Mouse (Mus musculus) midbrain, postnatal 0 days (tissue): ENCODE data around the gene H2-Q6. TPM values are rescaled to one million over a fixed set of nuclear protein-coding genes. Genes with fewer than 3 reads are reported as not detected.
"Not testable (repeated sequence)": the region's sequence is repeated elsewhere in the genome, so short reads cannot be mapped to it uniquely, and the experiment has no call there.

ENCODE experiments used
- ATAC-seq: fragments of 200-750 bp; cut with Nextera tagmentation; 2 replicates; pipeline ENCODE4 v1.8.0; 2017; ENCODE audit warnings: moderate number of reproducible peaks, mild to moderate bottlenecking, moderate TSS enrichment, moderate library complexity; ENCODE audit not compliant: low FRiP score
- DNase-seq: peaks from one replicate; pipeline ENCODE4 v3.0.0-alpha.2; 2015; ENCODE audit warnings: low spot score
- H3K27ac ChIP-seq: fragments of 300-500 bp; sonication (generic); 2 replicates; pipeline ENCODE4 v1.5.1; 2014; ENCODE audit warnings: low read depth, mild to moderate bottlenecking, low read length, mixed read lengths
- H3K27me3 ChIP-seq: fragments of 300-500 bp; sonication (generic); 2 replicates; pipeline ENCODE4 v1.6.1; 2014; ENCODE audit warnings: low read length, control low read depth, mixed read lengths; ENCODE audit not compliant: insufficient read depth
- H3K36me3 ChIP-seq: fragments of 300-500 bp; sonication (generic); 2 replicates; pipeline ENCODE4 v1.6.1; 2014; ENCODE audit warnings: low read length, control low read depth, mixed read lengths; ENCODE audit not compliant: insufficient read depth
- H3K4me1 ChIP-seq: fragments of 300-500 bp; sonication (generic); 2 replicates; pipeline ENCODE4 v1.6.1; 2014; ENCODE audit warnings: mild to moderate bottlenecking, control low read depth, antibody characterized with exemption, low read length, mixed read lengths; ENCODE audit not compliant: insufficient read depth
- H3K4me2 ChIP-seq: fragments of 300-500 bp; sonication (generic); 2 replicates; pipeline ENCODE4 v1.6.1; 2014; ENCODE audit warnings: low read depth, mild to moderate bottlenecking, low read length, mixed read lengths; ENCODE audit not compliant: poor library complexity, severe bottlenecking
- H3K4me3 ChIP-seq: fragments of 300-500 bp; sonication (generic); 2 replicates; pipeline ENCODE4 v1.5.1; 2014; ENCODE audit warnings: low read depth, mild to moderate bottlenecking, low read length, moderate library complexity
- H3K9ac ChIP-seq: fragments of 300-500 bp; sonication (generic); replicated peaks from 2 replicates; pipeline ENCODE4 v1.6.1; 2014; ENCODE audit warnings: mild to moderate bottlenecking, low read length, moderate library complexity, mixed read lengths; ENCODE audit not compliant: poor library complexity, severe bottlenecking
- H3K9me3 ChIP-seq: fragments of 300-500 bp; sonication (generic); 2 replicates; pipeline ENCODE4 v1.6.1; 2016; ENCODE audit warnings: low read length, control low read depth
- CTCF ChIP-seq: IDR thresholded peaks from 2 replicates; pipeline ENCODE4 v1.5.1; 2016; ENCODE audit warnings: antibody characterized with exemption, mild to moderate bottlenecking
- WGBS: fragments of 180-500 bp; shearing (Covaris S2); extraction: QIAGEN DNeasy Blood & Tissue Kit; methylation state at CpG from one replicate; pipeline ENCODE4 v1.1.7; 2014; 5-methylcytosine and 5-hydroxymethylcytosine counted together
- polyA plus RNA-seq: library from polyadenylated mRNA; unstranded; fragments of >200 nt; fragmentation: Nextera tagmentation; extraction: Ambion mirVana; gene quantifications from 2 replicates; pipeline ENCODE4 v1.2.1, GENCODE M21; 2015
- total RNA-seq: library from RNA; depleted of rRNA; stranded (reverse); fragments of >200 nt; gene quantifications from 2 replicates; pipeline ENCODE4 v1.2.3, GENCODE M21; 2014

H2-Q6 gene
- total and polyA plus RNA-seq, 2 experiments from 2014 or later, result 0.11 to 1.8 TPM

GRCm38 (mm10) chr17:35425474-35425873 is 824 bp downstream of the H2-Q6 start:
- peak; percentile 44; the same call in 1 of the 2 replicates for ATAC-seq
- Histone ChIP-seq H3K4me3 (peak overlapping the region; percentile 37), H3K4me2 (peak overlapping the region; percentile 51)
- WGBS, result 12% methylated on average over 28 of the region's 28 CpGs
- not testable (repeated sequence) for H3K9me3 ChIP-seq, H3K27me3 ChIP-seq, DNase-seq, H3K4me1 ChIP-seq, H3K9ac ChIP-seq, H3K36me3 ChIP-seq, H3K27ac ChIP-seq
- TF ChIP-seq CTCF, result 0 out of 2 replicates have a peak, but pooled peaks have one; percentile 15

DNA sequence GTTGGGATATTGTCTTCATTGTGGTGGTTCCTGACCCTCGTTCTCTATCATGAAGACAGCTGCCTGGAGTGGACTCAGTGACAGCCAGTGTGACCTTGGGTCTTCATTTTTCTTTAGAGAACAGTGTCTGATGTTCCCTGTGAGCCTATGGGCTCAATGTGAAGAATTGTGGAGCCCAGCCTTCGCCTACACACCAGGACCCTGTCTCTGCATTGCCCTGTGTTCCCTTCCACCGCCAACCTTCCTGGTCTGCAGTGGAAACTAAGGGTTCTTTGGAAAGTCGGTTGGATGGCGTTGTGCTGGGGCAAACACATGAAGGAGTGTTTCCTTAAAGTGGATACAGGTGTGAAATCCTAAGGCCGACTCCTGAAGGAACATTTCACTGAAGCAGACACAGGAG is 4.2 kb downstream of the H2-Q6 start:
- not testable (repeated sequence) for DNase-seq, ATAC-seq
- 87% methylated on average over 6 of the region's 6 CpGs for WGBS

DNA sequence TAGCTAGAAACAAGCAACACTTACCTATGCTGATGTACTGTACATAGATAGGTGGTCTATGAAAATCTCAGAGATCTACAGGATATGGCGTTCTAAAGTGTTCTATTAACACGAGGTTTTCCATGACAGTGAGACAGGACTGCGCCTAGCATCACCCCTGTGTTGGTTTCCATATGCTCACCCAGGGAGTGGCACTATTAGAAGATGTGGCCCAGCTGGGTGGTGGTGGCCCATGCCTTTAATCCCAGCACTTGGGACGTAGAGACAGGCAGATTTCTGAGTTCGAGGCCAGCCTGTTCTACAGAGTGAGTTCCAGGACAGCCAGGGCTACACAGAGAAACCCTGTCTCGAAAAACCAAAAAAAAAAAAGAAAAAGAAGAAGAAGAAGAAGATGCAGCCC is 6.0 kb downstream of the H2-Q6 start:
- not testable (repeated sequence) for H3K4me2 ChIP-seq

More for the DNA sequence above, 4.2 kb downstream of the H2-Q6 start:
- H3K4me2 ChIP-seq, H3K9me3 ChIP-seq, H3K4me3 ChIP-seq, H3K4me1 ChIP-seq, H3K27ac ChIP-seq, H3K36me3 ChIP-seq, H3K27me3 ChIP-seq, H3K9ac ChIP-seq: not testable (repeated sequence)

DNA sequence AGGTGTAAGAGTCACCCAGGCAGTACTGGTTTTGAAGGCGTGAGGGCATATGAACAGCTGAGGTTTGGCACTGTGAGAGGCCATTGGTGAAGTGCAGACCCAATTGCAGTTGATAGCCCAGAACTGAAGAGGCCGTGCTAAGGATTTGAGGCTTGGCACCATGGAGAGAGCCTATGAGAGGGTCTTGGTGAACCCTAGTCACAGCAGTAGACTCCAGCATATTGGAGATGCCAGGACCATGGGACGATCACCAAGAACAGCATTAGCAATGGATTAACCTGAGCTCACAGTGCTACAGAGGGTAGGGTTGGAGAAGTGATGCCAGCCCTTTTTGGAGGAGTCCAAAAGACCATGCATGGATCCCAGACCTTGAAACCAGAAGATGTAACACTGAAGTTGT is 7.5 kb downstream of the H2-Q6 start:
- not testable (repeated sequence) for DNase-seq, H3K4me2 ChIP-seq, H3K9me3 ChIP-seq, H3K4me1 ChIP-seq, H3K4me3 ChIP-seq, H3K9ac ChIP-seq, H3K27ac ChIP-seq, H3K36me3 ChIP-seq, H3K27me3 ChIP-seq
- ATAC-seq, result peak; percentile 24; the same call in 1 of the 2 replicates
- 80% methylated on average over 3 of the region's 3 CpGs for whole genome bisulfite sequencing

More for the DNA sequence above, 6.0 kb downstream of the H2-Q6 start:
- 85% methylated on average over 6 of the region's 6 CpGs for WGBS
- not testable (repeated sequence) for H3K4me1 ChIP-seq, H3K27ac ChIP-seq, H3K27me3 ChIP-seq, H3K9me3 ChIP-seq, DNase-seq, H3K9ac ChIP-seq, H3K36me3 ChIP-seq, ATAC-seq, H3K4me3 ChIP-seq

DNA sequence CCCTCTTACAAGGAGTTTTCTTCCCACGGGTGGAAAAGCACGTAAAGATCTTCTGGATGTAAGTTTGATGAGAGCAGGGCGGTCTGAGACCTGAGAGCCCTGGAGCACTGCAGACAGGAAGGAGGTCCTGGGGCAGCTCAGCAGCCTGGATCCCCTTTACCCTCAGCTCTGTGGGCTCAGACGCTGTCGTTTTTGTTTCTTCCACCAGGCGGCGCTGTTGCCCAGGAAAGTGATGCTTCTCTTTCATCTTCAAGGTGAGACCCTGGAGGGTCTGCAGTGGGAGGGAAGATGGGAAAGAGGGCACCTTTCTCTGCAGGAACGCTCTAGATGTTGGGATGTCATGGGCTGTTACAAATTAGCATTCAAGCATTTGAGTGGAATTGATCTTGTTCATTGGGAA is 10.2 kb downstream of the H2-Q6 start:
- peak; percentile 78 for TF ChIP-seq CTCF
- H3K9ac ChIP-seq, H3K4me2 ChIP-seq, H3K4me1 ChIP-seq, H3K9me3 ChIP-seq, H3K27me3 ChIP-seq, H3K4me3 ChIP-seq, H3K27ac ChIP-seq, ATAC-seq, H3K36me3 ChIP-seq: not testable (repeated sequence)
- 10% methylated on average over 8 of the region's 8 CpGs for WGBS
- DNase-seq, result peak; percentile 19

GRCm38 (mm10) chr17:35435577-35435976 is 10.9 kb downstream of the H2-Q6 start:
- not testable (repeated sequence) for DNase-seq
- 72% methylated on average over 3 of the region's 3 CpGs for WGBS

DNA sequence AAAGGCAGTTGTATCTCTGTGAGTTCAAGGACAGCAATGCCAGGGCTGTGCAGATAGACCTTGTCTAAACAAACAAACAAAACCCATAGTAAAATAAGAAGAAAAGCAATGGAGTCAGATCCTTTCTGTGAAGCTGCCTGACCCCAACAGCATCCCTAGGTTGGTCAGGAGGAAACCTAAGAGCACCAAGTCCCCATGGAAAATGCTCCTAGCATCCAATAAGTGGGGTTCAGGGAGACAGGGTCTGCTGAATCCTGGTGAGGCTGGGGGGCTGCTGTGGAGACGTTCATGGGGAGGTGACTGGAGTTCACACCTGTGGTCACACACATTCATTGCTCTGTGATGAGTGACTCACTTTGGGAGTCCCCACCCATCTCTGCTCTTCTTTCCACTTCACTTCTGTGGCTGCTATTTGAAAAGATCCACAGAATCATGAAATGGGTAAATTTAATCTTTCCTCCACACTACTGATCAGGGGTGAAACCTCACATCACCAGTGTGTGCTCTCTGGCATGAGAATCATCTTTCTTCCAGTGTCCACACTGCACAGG is 12.8 kb downstream of the H2-Q6 start:
- H3K4me2 ChIP-seq, H3K4me3 ChIP-seq, H3K4me1 ChIP-seq, H3K27me3 ChIP-seq, ATAC-seq, H3K9ac ChIP-seq, H3K36me3 ChIP-seq, H3K9me3 ChIP-seq, DNase-seq, H3K27ac ChIP-seq: not testable (repeated sequence)
- WGBS, result 72% methylated on average over 1 of the region's 1 CpGs

More at GRCm38 (mm10) chr17:35435577-35435976, 10.9 kb downstream of the H2-Q6 start:
- H3K4me3 ChIP-seq, ATAC-seq, H3K4me1 ChIP-seq, H3K36me3 ChIP-seq, H3K4me2 ChIP-seq, H3K9ac ChIP-seq, H3K9me3 ChIP-seq, H3K27ac ChIP-seq, H3K27me3 ChIP-seq: not testable (repeated sequence)

DNA sequence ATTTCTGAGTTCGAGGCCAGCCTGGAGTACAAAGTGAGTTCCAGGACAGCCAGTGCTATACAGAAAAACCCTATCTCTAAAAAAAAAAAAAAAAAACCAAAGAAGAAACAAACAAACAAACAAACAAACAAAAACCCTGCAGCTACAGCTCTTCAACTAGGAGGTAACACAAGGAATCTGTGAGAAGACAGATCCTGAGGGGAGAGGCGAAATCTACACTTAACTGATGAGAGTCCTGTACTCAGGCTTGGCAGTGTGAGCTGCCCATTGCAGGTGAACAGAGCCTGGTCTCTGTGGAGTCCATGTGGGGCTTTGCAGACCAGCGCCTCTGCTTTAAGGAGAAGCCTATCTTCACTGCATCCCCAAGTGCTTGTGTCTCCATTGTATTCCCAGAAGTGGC is 13.7 kb downstream of the H2-Q6 start:
- not testable (repeated sequence) for ATAC-seq, H3K36me3 ChIP-seq, DNase-seq, H3K4me2 ChIP-seq, H3K4me1 ChIP-seq, H3K27me3 ChIP-seq, H3K9ac ChIP-seq, H3K9me3 ChIP-seq, H3K27ac ChIP-seq, H3K4me3 ChIP-seq
- WGBS, result 84% methylated on average over 2 of the region's 3 CpGs

GRCm38 (mm10) chr17:35438885-35439284 is 14.2 kb downstream of the H2-Q6 start, which contains the start of gene H2-Q7:
H2-Q7 (plus strand) TSS chr17:35439155.
- ATAC-seq (peak; percentile 89), DNase-seq (peak; percentile 91)
- Histone ChIP-seq H3K4me3 (peak within 1 kb of the TSS; percentile 42), H3K4me2 (peak within 1 kb of the TSS; percentile 63)
- H3K36me3 ChIP-seq, H3K9me3 ChIP-seq, H3K27me3 ChIP-seq, H3K27ac ChIP-seq, H3K4me1 ChIP-seq, H3K9ac ChIP-seq: not testable (repeated sequence)
- WGBS, result 4% methylated on average over 18 of the region's 18 CpGs
